Mouse (Mus musculus) c-Kit-positive CD71-positive TER-119-positive erythroid progenitor cells, embryonic 14.5 days (primary cell): ENCODE data around the gene Olfr743.
"Not testable (repeated sequence)": the region's sequence is repeated elsewhere in the genome, so short reads cannot be mapped to it uniquely, and the experiment has no call there.

ENCODE experiments used
- DNase-seq: peaks from one replicate; pipeline ENCODE4 v3.0.0-alpha.2; 2013; ENCODE audit warnings: low spot score

Gene Olfr743

GRCm38 (mm10) chr14:50521539-50521938, at the start of gene Olfr743:
Olfr743 (plus strand) TSS chr14:50521839.
- DNase-seq, result no peak

GRCm38 (mm10) chr14:50472438-50472837, 49.2 kb upstream of the Olfr743 start, which contains the start of gene Olfr741:
Olfr741 (plus strand) TSS chr14:50472738.
- DNase-seq, result no peak

GRCm38 (mm10) chr14:50478406-50478805, 43.2 kb upstream of the Olfr743 start:
- no peak for DNase-seq

GRCm38 (mm10) chr14:50503300-50503699, 18.3 kb upstream of the Olfr743 start, which contains the start of gene Olfr742:
Olfr742 (plus strand) TSS chr14:50503600.
- no peak for DNase-seq

GRCm38 (mm10) chr14:50552734-50553133, 31.1 kb downstream of the Olfr743 start:
- no peak for DNase-seq

GRCm38 (mm10) chr14:50573056-50573455, 51.4 kb downstream of the Olfr743 start:
- DNase-seq, result not testable (repeated sequence)
